Comparison of ENCODE assay signal across 8 mouse cellular contexts in the genomic region with DNA sequence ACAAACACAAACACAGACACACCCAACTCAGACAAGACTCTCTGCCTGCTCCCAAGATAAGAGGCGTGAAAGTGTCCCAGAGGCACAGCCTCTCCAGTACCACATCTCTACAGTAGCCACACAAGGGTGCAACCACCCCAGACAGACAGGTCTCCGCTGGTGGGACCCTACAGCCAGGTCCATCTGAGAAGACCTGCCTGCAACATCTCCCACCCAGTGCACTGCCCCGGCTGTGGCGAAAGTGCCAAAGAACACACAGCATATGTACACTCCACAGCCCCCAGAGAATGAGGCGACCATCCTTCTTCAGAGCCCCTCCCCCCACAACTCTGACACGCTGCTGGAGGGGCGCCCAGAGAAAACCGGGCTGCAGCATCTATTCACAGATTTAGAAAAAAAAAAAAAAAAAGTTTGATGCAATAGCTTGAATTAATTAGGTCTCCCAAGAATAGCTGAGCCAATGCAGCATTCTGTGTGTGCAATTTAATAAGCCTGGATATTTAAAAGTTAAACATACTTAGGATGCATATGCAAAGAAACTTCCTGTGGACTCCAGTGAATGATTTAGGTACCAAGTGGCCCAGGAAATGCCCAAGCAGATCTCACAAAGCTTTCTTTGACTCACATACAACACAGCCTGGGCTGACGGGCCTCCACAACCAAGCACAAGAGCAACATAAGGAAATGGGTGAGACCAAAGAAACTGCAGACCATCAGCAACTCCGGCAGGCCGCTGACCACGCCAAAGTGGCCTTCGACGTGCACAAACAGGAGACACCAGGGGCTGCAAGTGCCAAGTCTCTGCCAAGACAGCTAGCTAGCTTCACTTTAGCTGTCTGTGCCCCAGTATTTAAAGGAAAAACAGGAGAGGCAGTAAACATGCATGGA. TPM values are rescaled to one million over a fixed set of nuclear protein-coding genes. Genes with fewer than 3 reads are reported as not detected.
DNase-seq lines count a peak whose midpoint lies in the region; ATAC-seq and TF ChIP-seq lines count a peak whose summit lies in the region.

No protein-coding gene starts in this region.

- H3K9ac ChIP-seq in liver, adult 2 months (ENCODE audit: low read depth, low read length) = peak overlapping the region; percentile 75
- H3K9ac ChIP-seq in intestine, postnatal 0 days (ENCODE audit: low read depth, low read length) = peak overlapping the region; percentile 94
- peak overlapping the region; percentile 97 for H3K9ac ChIP-seq in neural tube, embryonic 11.5 days (ENCODE audit: low read length)

- peak overlapping the region; percentile 75 for H3K4me3 ChIP-seq in liver, adult 2 months (ENCODE audit: insufficient read depth, low read depth, low read length)
- H3K4me3 ChIP-seq in embryonic fibroblast, embryonic 13.5 days (ENCODE audit: insufficient read depth, low read length) = peak overlapping the region; percentile 97
- H3K4me3 ChIP-seq in intestine, postnatal 0 days (ENCODE audit: low read depth, low read length) = peak overlapping the region; percentile 82
- H3K4me3 ChIP-seq in neural tube, embryonic 11.5 days (ENCODE audit: low read depth, low read length) = peak overlapping the region; percentile 96

- no peaks in the 10 kb centered on the region for H3K27me3 ChIP-seq in liver, adult 2 months (ENCODE audit: control insufficient read depth, insufficient read depth, low read length)
- H3K27me3 ChIP-seq in intestine, postnatal 0 days (replicated peaks; ENCODE audit: control insufficient read depth, insufficient read depth, low read length) = no peaks in the 10 kb centered on the region
- no peaks in the 10 kb centered on the region for H3K27me3 ChIP-seq in neural tube, embryonic 11.5 days (ENCODE audit: control insufficient read depth, insufficient read depth, low read length)

- TF ChIP-seq POLR2A in liver, adult 2 months (IDR thresholded peaks at IDR 0.05; ENCODE audit: extremely low read depth, insufficient read depth, low read length) = no peak
- TF ChIP-seq POLR2A in embryonic fibroblast, embryonic 13.5 days (IDR thresholded peaks at IDR 0.05; ENCODE audit: low read depth, low read length) = no peak

- peaks cover 54% of the 10 kb centered on the region for H3K4me1 ChIP-seq in liver, adult 2 months (ENCODE audit: control insufficient read depth, insufficient read depth, low read length)
- peaks cover 22% of the 10 kb centered on the region for H3K4me1 ChIP-seq in embryonic fibroblast, embryonic 13.5 days (ENCODE audit: control insufficient read depth, insufficient read depth, low read length)
- H3K4me1 ChIP-seq in intestine, postnatal 0 days (replicated peaks; ENCODE audit: control insufficient read depth, insufficient read depth, low read length) = peaks cover 38% of the 10 kb centered on the region
- peaks cover 59% of the 10 kb centered on the region for H3K4me1 ChIP-seq in neural tube, embryonic 11.5 days (ENCODE audit: control insufficient read depth, insufficient read depth, low read length)

- no peaks in the 10 kb centered on the region for H3K36me3 ChIP-seq in liver, adult 2 months (ENCODE audit: control insufficient read depth, insufficient read depth, low read length)
- H3K36me3 ChIP-seq in intestine, postnatal 0 days (ENCODE audit: control insufficient read depth, insufficient read depth) = peaks cover 3% of the 10 kb centered on the region; the same call in 1 of the 2 replicates
- H3K36me3 ChIP-seq in neural tube, embryonic 11.5 days (ENCODE audit: control insufficient read depth, insufficient read depth, low read length) = no peaks in the 10 kb centered on the region; the same call in 1 of the 2 replicates

- peak; percentile 57 for DNase-seq in CD4-positive, CD25-positive, alpha-beta regulatory T cell, adult 2 months (ENCODE audit: low read depth, low spot score)
- DNase-seq in liver, adult 2 months (ENCODE audit: extremely low read depth, low read depth, low spot score) = no peak
- no peak for DNase-seq in liver
- DNase-seq in neural tube, embryonic 11.5 days (ENCODE audit: low spot score) = no peak

- H3K9me3 ChIP-seq in intestine, postnatal 0 days (ENCODE audit: control insufficient read depth) = no peaks in the 10 kb centered on the region
- no peaks in the 10 kb centered on the region for H3K9me3 ChIP-seq in neural tube, embryonic 11.5 days (ENCODE audit: control insufficient read depth, low read length)

- peak overlapping the region; percentile 91 for H3K4me2 ChIP-seq in intestine, postnatal 0 days (replicated peaks; ENCODE audit: low read depth)
- H3K4me2 ChIP-seq in neural tube, embryonic 11.5 days (ENCODE audit: low read depth) = peak overlapping the region; percentile 100

- TF ChIP-seq CTCF in liver, adult 2 months (IDR thresholded peaks at IDR 0.05; ENCODE audit: low read depth, low read length) = no peak
- TF ChIP-seq CTCF in embryonic fibroblast, embryonic 13.5 days (IDR thresholded peaks at IDR 0.05; ENCODE audit: borderline replicate concordance, insufficient read depth, low read length) = no peak
- TF ChIP-seq CTCF in intestine, postnatal 0 days (IDR thresholded peaks at IDR 0.05; ENCODE audit: low read depth) = no peak

- peaks cover 39% of the 10 kb centered on the region for H3K79me2 ChIP-seq in liver, adult 2 months (ENCODE audit: control insufficient read depth, insufficient read depth, low read length)

- WGBS in liver, adult 2 months = 10% methylated on average over 14 of the region's 14 CpGs
- WGBS in intestine, postnatal 0 days = 3% methylated on average over 14 of the region's 14 CpGs
- WGBS in neural tube, embryonic 11.5 days = 5% methylated on average over 14 of the region's 14 CpGs

- H3K27ac ChIP-seq in liver, adult 2 months (replicated peaks; ENCODE audit: insufficient read depth, low read depth, low read length) = peak overlapping the region; percentile 2
- H3K27ac ChIP-seq in embryonic fibroblast, embryonic 13.5 days (ENCODE audit: insufficient read depth, low read length) = peak overlapping the region; percentile 41
- peak overlapping the region; percentile 84; the same call in 1 of the 2 replicates for H3K27ac ChIP-seq in intestine, postnatal 0 days (ENCODE audit: low read depth, low read length)
- no peak overlapping the region for H3K27ac ChIP-seq in neural tube, embryonic 11.5 days (ENCODE audit: low read depth, low read length)

- ATAC-seq in CD4-positive, CD25-positive, alpha-beta regulatory T cell, adult 4 months = no peak
- ATAC-seq in intestine, postnatal 0 days = no peak
- ATAC-seq in neural tube, embryonic 11.5 days (ENCODE audit: insufficient read depth, low FRiP score, low TSS enrichment) = no peak
- no peak for ATAC-seq in activated CD4-positive, CD25-positive, alpha-beta regulatory T cell, adult 4 months

RNA-seq across cellular contexts. Expression of a gene that starts 1.9 kb away (rescaled TPM):
- 10 to 100 TPM; 20.6 to 28.2 TPM for polyA plus RNA-seq in CD4-positive, CD25-positive, alpha-beta regulatory T cell, adult 4 months (2017; shearing (Covaris generic))
- 4.2 and 7.5 TPM in 2 replicates for total RNA-seq in liver, adult 2 months (2014; rRNA removed)
- polyA plus RNA-seq in liver, adult 2 months (2012; rRNA removed) = 19.3 and 19.5 TPM in 2 replicates
- polyA plus RNA-seq in embryonic fibroblast, embryonic 13.5 days (2011; ENCODE audit: insufficient read length, low read depth, missing spikeins) = 88.4 and 106 TPM in 2 replicates
- polyA plus RNA-seq in intestine, postnatal 0 days (2015; fragmentation: Nextera tagmentation; extraction: Ambion mirVana) = 13.3 and 14.0 TPM in 2 replicates
- polyA plus RNA-seq in neural tube, embryonic 11.5 days (2014; fragmentation: Nextera tagmentation; extraction: Ambion mirVana) = 15.1 and 16.6 TPM in 2 replicates
- polyA plus RNA-seq in activated CD4-positive, CD25-positive, alpha-beta regulatory T cell, adult 4 months (2017; shearing (Covaris generic)) = 10 to 100 TPM; 24.7 to 25.0 TPM

RNA-seq across cellular contexts. Expression of a gene that starts 29.1 kb away (rescaled TPM):
- polyA plus RNA-seq in CD4-positive, CD25-positive, alpha-beta regulatory T cell, adult 4 months (2017; shearing (Covaris generic)) = 10 to 100 TPM; 50.4 to 58.5 TPM
- 5.4 and 7.4 TPM in 2 replicates for total RNA-seq in liver, adult 2 months (2014; rRNA removed)
- 28.6 and 33.8 TPM in 2 replicates for polyA plus RNA-seq in liver, adult 2 months (2012; rRNA removed)
- polyA plus RNA-seq in embryonic fibroblast, embryonic 13.5 days (2011; ENCODE audit: insufficient read length, low read depth, missing spikeins) = 19.8 and 21.1 TPM in 2 replicates
- 54.6 and 57.8 TPM in 2 replicates for polyA plus RNA-seq in intestine, postnatal 0 days (2015; fragmentation: Nextera tagmentation; extraction: Ambion mirVana)
- polyA plus RNA-seq in neural tube, embryonic 11.5 days (2014; fragmentation: Nextera tagmentation; extraction: Ambion mirVana) = 96.6 and 98.1 TPM in 2 replicates
- polyA plus RNA-seq in activated CD4-positive, CD25-positive, alpha-beta regulatory T cell, adult 4 months (2017; shearing (Covaris generic)) = 10 to 100 TPM; 45.1 to 54.9 TPM
